Mouse (Mus musculus) adrenal gland, postnatal 36 days (tissue): ENCODE measurements at regions not wholly inside any gene's neighbourhood (a gene's known extent, or its start where the extent isn't known, plus 50 kb on each side); places are given as distances from the start of the nearest gene placed in this dataset.
"Not testable (repeated sequence)": the region's sequence is repeated elsewhere in the genome, so short reads cannot be mapped to it uniquely, and the experiment has no call there.

Experiments used
- DNase-seq, 2 experiments: peaks; one replicate each; pipeline ENCODE4 v3.0.0; 2021; ENCODE audit warnings: mixed read lengths in 1 of 2

DNA sequence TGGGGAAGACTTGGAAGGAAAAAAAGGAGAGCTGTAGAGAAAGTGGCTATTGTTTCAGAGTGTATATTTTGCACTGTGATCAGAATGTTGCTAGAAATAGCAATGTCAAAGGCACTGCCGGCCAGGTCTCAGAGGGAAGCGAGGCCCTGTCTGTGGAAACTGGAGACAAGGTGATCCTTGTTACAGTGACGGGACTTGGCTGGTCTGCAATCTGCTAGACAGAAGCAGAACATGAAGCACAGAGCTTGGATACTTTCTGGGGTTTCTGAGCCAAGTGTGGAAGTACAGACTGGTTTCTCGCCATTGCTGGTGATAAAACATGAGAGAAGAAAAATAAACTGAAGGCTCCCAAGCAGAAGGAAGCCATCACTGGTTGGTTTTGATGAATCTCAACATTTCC, 198.3 kb upstream of the Slc7a14 start:
- no peak for DNase-seq

DNA sequence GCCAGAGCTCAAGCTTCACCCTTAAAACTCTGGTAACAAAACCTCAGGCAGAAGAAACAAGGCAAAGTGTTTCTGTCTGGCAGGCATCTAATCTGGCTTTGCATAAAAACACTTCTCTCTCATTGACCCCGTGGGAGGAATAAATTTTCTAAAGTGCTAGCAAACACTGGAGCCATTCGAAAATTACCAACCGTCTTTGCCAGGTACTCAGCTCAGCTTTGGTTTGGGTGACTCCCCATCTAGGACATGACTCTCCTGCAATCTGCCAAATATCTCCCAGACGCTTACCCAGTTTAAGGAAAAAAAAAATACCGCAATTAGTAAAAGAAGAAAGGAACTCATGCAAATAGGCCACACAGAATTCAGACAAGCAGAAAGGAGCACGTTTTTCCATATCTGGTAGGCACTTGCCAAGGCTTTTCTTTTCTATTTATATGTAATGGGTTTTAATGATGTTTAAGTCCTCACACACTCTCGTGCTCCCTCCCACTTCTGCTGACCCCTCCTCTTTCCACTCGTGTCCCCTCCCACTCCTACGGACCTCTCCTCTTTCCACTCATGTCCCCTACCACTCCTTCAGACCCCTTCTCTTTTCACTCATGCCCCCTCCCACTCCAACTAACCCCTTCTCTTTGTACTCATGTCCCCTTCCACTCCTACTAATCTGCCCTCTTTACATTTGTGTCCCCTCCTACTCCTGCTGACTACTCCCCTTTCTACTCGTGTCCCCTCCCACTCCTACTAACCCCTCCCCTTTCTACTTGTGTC, 189.2 kb upstream of the Slc7a14 start:
- no peak for DNase-seq

GRCm38 (mm10) chr3:31495287-31495686, 185.1 kb upstream of the Slc7a14 start:
- peak in 1 of 2 experiments; percentile 10 for DNase-seq

DNA sequence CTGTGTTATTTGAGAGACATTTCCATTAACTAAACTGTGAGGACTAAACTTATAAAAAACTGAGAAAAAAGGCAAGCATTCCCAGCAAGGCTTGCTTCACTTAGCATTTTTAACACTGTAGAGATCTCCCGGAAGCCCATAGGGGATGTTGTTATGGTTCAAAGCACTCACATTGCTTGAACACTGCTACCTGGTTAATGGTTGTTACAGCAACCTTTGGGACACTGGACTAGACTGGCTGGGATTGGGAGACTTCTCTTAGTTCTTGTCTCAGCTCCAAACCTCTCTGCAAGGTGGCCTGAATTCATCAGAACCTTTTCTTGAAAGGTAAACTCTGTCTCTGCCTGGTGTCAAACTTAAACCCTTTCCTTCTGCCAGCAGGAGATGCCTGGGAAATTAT, 184.5 kb upstream of the Slc7a14 start:
- no peak for DNase-seq

- DNase-seq, result not testable (repeated sequence)
These were observed 181.6 kb upstream of the Slc7a14 start for GRCm38 (mm10) chr3:31491736-31492135.

DNA sequence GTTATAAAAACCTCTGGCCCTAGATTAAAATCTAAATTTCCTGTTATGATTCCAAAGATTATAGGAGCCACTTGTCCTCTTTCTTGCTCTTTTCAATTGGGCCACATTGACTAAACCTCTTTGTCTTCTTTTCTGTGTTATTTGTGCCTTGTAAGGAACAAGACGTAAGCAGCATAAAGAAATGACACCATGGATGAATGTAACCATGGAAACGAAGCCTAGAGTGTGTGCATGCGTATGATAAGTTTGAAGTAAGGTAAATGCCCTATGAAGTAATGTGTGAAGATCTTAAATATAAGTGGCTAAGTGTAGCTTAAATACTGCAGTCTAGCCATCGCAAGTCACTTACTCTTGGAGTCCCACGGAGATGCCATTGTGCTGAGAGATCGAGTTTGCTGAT, 177.4 kb upstream of the Slc7a14 start:
- no peak for DNase-seq

- DNase-seq, result no peak
These were observed 171.8 kb upstream of the Slc7a14 start for GRCm38 (mm10) chr3:31481964-31482363.

GRCm38 (mm10) chr3:31467882-31468281, 157.7 kb upstream of the Slc7a14 start:
- no peak for DNase-seq

- no peak for DNase-seq
These were observed 154.1 kb upstream of the Slc7a14 start for GRCm38 (mm10) chr3:31464260-31464659.

- peak; percentile 42 to 66 for DNase-seq
These were observed 149.3 kb upstream of the Slc7a14 start for GRCm38 (mm10) chr3:31459456-31459855.

DNA sequence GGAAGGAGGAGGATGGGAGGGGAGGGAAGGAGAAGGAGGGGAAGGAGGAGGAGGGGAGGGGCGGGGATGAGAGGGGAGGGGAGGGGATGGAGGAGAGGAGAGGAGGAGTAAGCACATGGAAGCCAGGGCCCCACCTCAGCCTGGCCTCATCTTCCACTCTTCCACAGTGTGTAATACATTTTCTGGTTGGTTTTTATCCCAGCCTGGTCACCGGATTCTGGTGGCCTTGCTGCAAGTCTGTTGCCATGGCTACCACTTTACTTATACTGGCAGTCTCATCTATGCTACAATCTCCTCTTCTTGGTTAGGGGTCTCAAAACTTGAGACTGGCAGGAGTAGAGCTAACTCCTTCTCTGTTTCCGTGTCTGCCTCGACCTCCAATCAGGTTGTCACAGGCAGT, 147.8 kb upstream of the Slc7a14 start:
- DNase-seq, result no peak

- no peak for DNase-seq
These were observed 144.9 kb upstream of the Slc7a14 start for GRCm38 (mm10) chr3:31455031-31455430.

- DNase-seq, result no peak
These were observed 134.7 kb upstream of the Slc7a14 start for GRCm38 (mm10) chr3:31444861-31445260.

DNA sequence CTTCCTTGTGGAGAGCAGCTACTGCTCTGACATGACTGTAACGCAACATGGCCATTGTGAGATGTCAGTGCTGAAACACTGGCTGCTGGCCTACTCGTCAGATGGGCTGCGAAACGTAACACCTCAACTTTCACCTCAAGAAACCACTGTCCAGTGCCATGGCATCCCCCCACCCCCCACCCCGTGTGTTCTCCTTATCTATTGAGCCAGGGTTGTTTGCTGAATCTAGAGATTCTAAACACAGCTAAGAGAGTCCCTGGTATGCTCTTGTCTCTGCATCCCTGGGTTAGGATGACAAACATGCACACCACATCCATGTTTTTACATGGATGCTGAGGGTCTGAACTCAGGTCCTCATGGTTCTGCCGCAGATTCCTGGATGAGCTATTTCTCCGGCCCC, 134.1 kb upstream of the Slc7a14 start:
- DNase-seq, result no peak

- no peak for DNase-seq
These were observed 133.7 kb upstream of the Slc7a14 start for GRCm38 (mm10) chr3:31443894-31444293.

- DNase-seq, result no peak
These were observed 130.1 kb upstream of the Slc7a14 start for GRCm38 (mm10) chr3:31440282-31440681.

DNA sequence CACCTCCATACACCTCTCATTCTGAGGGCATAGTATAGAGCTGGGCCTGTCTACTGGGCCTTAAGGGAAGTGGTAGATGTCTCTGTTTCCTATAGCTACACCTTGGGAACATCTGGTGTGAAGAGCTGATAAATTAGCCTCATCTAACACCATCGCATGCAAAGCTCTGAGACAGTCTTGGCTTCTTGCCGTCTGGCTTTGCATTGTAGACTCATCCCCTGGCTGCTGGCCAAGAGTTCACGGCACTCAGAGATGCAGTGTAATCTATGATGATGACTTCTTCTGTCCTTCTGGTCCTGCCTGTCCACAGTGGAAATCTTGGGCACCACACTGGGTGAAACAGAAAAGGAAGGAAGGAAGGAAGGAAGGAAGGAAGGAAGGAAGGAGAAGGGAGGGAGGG, 127.8 kb upstream of the Slc7a14 start:
- DNase-seq, result peak; percentile 75 to 77

- DNase-seq, result peak; percentile 2 to 6
These were observed 125.2 kb upstream of the Slc7a14 start for GRCm38 (mm10) chr3:31435204-31435963.

- DNase-seq, result no peak
These were observed 123.0 kb upstream of the Slc7a14 start for GRCm38 (mm10) chr3:31433201-31433600.

- DNase-seq, result no peak
These were observed 113.3 kb upstream of the Slc7a14 start for GRCm38 (mm10) chr3:31423517-31423916.

DNA sequence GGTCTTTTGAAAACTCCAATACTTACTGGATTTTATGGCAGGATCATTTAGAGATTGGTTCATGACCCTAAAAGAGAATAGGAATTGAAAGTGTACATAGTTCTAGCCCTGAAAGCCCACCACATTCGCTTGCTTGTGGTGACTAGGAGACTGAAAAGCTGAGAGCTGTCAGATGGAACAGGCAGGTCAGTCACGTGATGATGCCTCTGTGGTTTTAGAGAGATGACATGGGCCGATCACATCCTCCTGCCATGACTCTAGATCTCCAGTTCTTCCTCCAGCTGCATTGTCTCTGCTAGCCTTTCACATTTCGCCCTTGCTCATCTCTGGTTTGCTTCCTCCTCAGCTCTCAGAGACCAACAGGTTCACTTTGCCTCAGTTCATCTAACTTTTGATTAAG, 98.6 kb upstream of the Slc7a14 start:
- DNase-seq, result no peak

DNA sequence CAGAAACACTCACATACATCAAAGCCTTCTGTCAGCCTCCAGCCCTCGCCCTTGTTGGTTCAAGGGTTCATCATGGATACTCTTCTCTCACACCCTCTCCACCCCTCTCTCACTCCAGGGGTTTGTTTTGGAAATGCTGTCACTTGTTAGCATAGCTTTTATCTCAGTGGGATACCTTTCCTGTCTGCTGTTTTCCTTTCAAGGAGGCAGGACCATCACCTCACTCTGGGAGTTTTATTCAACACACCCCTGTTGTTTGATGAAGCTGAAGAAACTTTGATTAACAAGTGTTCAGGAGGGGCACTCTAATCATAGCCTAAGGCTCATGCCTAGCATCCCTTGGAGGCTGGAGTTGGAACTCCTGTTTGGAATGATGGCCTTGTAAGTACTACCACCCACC, 95.7 kb upstream of the Slc7a14 start:
- no peak for DNase-seq

- DNase-seq, result no peak
These were observed 89.0 kb upstream of the Slc7a14 start for GRCm38 (mm10) chr3:31399136-31399535.

DNA sequence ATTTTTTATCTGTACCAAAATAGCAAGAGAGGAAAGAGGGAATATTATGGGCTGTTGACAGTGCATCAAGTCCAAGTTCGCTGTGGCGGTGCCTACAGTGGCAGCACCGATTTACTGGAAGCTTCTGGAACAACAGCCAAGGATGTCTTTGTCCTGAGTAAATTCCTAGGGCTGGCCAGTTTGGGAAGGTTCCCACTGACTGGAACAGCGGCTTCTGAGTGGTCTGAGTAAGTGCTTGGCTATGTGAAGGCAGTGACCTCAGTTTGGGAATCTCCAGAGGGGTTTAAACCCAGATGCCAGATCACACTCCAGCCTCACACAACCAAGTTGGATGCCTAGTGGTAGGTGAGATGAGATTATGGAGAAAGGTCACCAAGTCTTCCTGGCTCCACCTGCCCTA, 84.4 kb upstream of the Slc7a14 start:
- DNase-seq, result no peak
